Mouse (Mus musculus): ENCODE data around the gene Tmem54. TPM values are rescaled to one million over a fixed set of nuclear protein-coding genes. Genes with fewer than 3 reads are reported as not detected.

The Tmem54 gene
- polyA plus RNA-seq (2012; rRNA removed), result 7.3 and 11.7 TPM in 2 replicates

GRCm38 (mm10) chr4:129105356-129105755 lies at the start of gene Tmem54:
Gene Tmem54, plus strand, starts transcription at chr4:129105548.

DNA sequence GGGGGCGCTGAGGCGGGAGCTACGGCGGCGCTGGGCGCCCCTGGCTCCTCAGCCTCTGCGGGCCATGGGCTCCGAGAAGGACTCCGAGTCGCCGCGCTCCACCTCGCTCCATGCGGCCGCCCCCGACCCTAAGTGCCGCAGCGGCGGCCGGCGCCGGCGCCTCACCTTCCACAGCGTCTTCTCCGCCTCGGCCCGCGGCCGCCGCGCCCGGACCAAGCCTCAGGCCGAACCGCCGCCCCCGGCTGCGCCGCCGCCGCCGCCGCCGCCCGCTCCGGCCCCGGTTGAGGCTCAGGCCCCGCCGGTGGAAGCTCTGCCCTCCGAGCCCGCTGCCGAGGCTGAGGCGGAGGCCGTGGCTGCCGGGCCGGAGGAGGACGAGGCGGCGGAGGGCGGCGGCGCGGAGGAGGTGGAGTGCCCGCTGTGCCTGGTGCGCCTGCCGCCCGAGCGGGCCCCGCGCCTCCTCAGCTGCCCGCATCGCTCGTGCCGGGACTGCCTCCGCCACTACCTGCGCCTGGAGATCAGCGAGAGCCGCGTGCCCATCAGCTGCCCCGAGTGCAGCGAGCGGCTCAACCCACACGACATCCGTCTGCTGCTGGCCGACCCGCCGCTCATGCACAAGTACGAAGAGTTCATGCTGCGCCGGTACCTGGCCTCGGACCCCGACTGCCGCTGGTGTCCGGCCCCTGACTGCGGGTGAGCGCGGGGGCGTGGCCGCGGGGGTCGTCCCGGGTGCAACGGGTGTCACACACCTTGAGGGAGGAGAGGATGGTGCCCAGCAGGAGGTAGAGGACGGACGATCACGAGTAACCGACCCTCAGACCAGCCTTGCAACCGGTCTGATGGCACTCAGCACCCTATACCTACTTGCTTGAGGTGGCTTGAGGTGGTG lies 46.9 kb upstream of the Tmem54 start, which contains the start of gene Rnf19b:
Gene Rnf19b, plus strand, starts transcription at position 65 of the 886 bp plus-strand sequence.

DNA sequence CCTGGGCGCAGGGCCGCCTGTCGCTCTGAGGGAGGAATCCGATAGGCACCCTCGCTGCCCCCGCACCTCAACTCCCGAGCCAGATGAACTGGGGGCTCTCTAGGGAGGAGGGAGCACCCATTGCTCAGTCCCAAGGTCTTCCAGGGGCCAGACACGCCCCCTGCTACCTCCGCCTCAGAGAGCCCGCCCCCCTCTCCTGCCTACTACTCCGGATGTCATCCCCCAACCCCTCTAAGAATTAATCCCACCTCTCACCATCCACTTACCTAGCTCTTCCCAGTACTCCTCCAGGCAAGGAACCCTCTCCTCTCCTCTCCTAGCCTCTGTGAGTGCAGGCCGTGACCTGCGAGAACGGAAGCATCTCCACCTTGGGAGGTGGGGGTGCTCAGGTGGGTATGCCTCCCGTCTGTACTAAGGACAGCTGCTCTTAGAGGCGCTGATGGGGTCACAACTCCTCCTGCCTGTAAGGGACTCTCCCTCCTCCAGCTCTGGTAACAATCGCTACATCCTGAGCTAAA lies 16.3 kb downstream of the Tmem54 start, which contains the start of gene Hpca:
Gene Hpca, minus strand, starts transcription at position 468 of the 518 bp plus-strand sequence.

GRCm38 (mm10) chr4:129136579-129137391 lies 31.4 kb downstream of the Tmem54 start, which contains the start of gene Fndc5:
Gene Fndc5, plus strand, starts transcription at chr4:129136999.

Other genes starting within 250 kb of the Tmem54 start
- gene Trim62, start 222.0 kb upstream of the Tmem54 start, polyA plus RNA-seq (2012; rRNA removed), result 28.4 and 32.5 TPM in 2 replicates
- 31.9 and 33.6 TPM in 2 replicates for gene Azin2, start 143.1 kb upstream of the Tmem54 start, polyA plus RNA-seq (2012; rRNA removed)
- 39.0 and 41.7 TPM in 2 replicates for gene Ak2, start 113.6 kb upstream of the Tmem54 start, polyA plus RNA-seq (2012; rRNA removed)
- 179 and 255 TPM in 2 replicates for gene Rnf19b, start 47.3 kb upstream of the Tmem54 start, polyA plus RNA-seq (2012; rRNA removed)
- gene Hpca, start 16.5 kb downstream of the Tmem54 start, polyA plus RNA-seq (2012; rRNA removed), result 2.8 and 5.0 TPM in 2 replicates
- gene Fndc5, start 31.5 kb downstream of the Tmem54 start, polyA plus RNA-seq (2012; rRNA removed), result 15.0 and 23.5 TPM in 2 replicates
- gene S100pbp, start 84.2 kb downstream of the Tmem54 start, polyA plus RNA-seq (2012; rRNA removed), result 19.7 and 29.6 TPM in 2 replicates
- gene Yars, start 84.2 kb downstream of the Tmem54 start, polyA plus RNA-seq (2012; rRNA removed), result 18.9 and 19.2 TPM in 2 replicates
- 38.0 and 38.5 TPM in 2 replicates for gene C77080, start 155.9 kb downstream of the Tmem54 start, polyA plus RNA-seq (2012; rRNA removed)
- 3.8 and 5.5 TPM in 2 replicates for gene Sync, start 182.1 kb downstream of the Tmem54 start, polyA plus RNA-seq (2012; rRNA removed)
- 16.5 and 22.5 TPM in 2 replicates for gene Rbbp4, start 229.8 kb downstream of the Tmem54 start, polyA plus RNA-seq (2012; rRNA removed)
- gene Zbtb8os, start 230.1 kb downstream of the Tmem54 start, polyA plus RNA-seq (2012; rRNA removed), result 4.1 and 7.2 TPM in 2 replicates

Data from ovary, adult 2 months (tissue).